ENCODE assay signal across 19 mouse cellular contexts in the genomic region with DNA sequence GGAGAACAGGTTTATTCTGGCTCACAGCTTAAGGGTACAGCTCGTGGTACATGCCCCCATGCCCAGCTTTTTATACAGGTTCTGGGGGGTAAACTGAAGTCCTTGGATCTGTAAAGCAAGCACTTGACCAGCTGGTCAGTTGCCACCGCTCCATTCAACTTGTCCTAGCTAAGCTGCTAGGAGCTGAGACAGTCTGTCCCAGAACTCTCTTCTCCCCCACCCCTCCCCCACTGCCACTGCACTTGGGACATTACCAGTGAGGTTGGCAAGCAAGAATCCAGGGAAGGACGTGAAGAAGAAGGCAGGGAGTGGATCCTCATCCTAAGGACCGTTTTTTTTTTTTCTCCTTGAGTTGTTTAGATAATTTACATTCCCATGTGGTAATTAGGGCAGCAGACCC.
"Had no signal": no experiment of that assay in that cellular context is flagged by ENCODE, and none has a peak within 500 bp of the region (broad histone marks: within the 10 kb centered on the region; RNA-seq: fewer than 3 reads in every experiment).

No protein-coding gene starts in this region.

- H3K4me2 ChIP-seq: limb, embryonic 12.5 days; limb, embryonic 15.5 days; liver, embryonic 11.5 days; lung, embryonic 14.5 days; midbrain, embryonic 13.5 days; stomach, embryonic 15.5 days had no signal

- ATAC-seq: liver, postnatal 0 days; midbrain, embryonic 13.5 days had no signal

- H3K36me3 ChIP-seq: limb, embryonic 12.5 days; limb, embryonic 15.5 days; midbrain, embryonic 10.5 days; midbrain, embryonic 13.5 days; stomach, embryonic 15.5 days had no signal

- H3K9me3 ChIP-seq: limb, embryonic 12.5 days; limb, embryonic 15.5 days; megakaryocyte, embryonic 14.5 days; midbrain, embryonic 10.5 days; midbrain, embryonic 13.5 days; stomach, embryonic 15.5 days had no signal

- H3K9ac ChIP-seq: limb, embryonic 12.5 days; limb, embryonic 15.5 days; liver, embryonic 14.5 days; liver, postnatal 0 days; lung, embryonic 14.5 days; midbrain, embryonic 13.5 days; stomach, embryonic 15.5 days had no signal

- H3K27ac ChIP-seq: limb, embryonic 12.5 days; limb, embryonic 15.5 days; liver, embryonic 14.5 days; midbrain, embryonic 10.5 days; midbrain, embryonic 13.5 days; stomach, embryonic 15.5 days had no signal

- DNase-seq: kidney, adult 9 months; kidney, postnatal 14 days; kidney, postnatal 4 days; left cerebral cortex, postnatal 4 days; liver, postnatal 0 days; lung, embryonic 14.5 days; lung, postnatal 10 days; lung, postnatal 36 days; right cerebral cortex, postnatal 25 days; spleen, adult 18-20 months; thymus, postnatal 25 days had no signal

- H3K4me3 ChIP-seq: limb, embryonic 12.5 days; limb, embryonic 15.5 days; megakaryocyte, embryonic 14.5 days; midbrain, embryonic 10.5 days; midbrain, embryonic 13.5 days; stomach, embryonic 15.5 days had no signal
